Mouse (Mus musculus) cerebellum, adult 2 months (tissue): ENCODE measurements around the gene Tecpr1.

Experiments used
- CTCF ChIP-seq: fragments of 200-500 bp; IDR thresholded peaks from 2 replicates; pipeline ENCODE4 v1.5.1; 2011; ENCODE audit warnings: low read depth, mild to moderate bottlenecking, control low read depth, low read length, moderate library complexity, borderline replicate concordance; ENCODE audit not compliant: insufficient read depth
- POLR2A ChIP-seq: fragments of 200-500 bp; IDR thresholded peaks from 2 replicates; pipeline ENCODE4 v1.6.1; 2011; ENCODE audit warnings: low read length, control low read depth, borderline replicate concordance; ENCODE audit not compliant: insufficient read depth

GRCm38 (mm10) chr5:144256541-144256870 lies 33.1 kb upstream of the Tecpr1 start:
- TF ChIP-seq CTCF (no peak), POLR2A (no peak)
